Mouse (Mus musculus) MEL (cell line): ENCODE results near the gene Tsc22d2.

Experiments
- NRF1 ChIP-seq: IDR thresholded peaks from 2 replicates; pipeline ENCODE4 v1.6.1; 2014; ENCODE audit warnings: low read depth, mild to moderate bottlenecking, inconsistent platforms, low read length, improper control_type of control experiment, moderate library complexity; ENCODE audit not compliant: poor library complexity, insufficient read depth, severe bottlenecking
- POLR2A ChIP-seq, 2 experiments: IDR thresholded peaks; 2 replicates each; pipeline ENCODE4 v1.6.1; 2011 to 2012; ENCODE audit warnings: low read length in 2 of 2, mild to moderate bottlenecking in 2 of 2, control low read depth in 1 of 2, improper control_type of control experiment in 1 of 2, low read depth in 1 of 2, moderate library complexity in 1 of 2; ENCODE audit not compliant: control insufficient read depth in 1 of 2, insufficient read depth in 1 of 2, poor library complexity in 1 of 2
- RCOR1 ChIP-seq: IDR thresholded peaks from 2 replicates; pipeline ENCODE4 v1.6.1; 2012; ENCODE audit warnings: low read depth, mild to moderate bottlenecking, inconsistent platforms, low read length, improper control_type of control experiment

DNA sequence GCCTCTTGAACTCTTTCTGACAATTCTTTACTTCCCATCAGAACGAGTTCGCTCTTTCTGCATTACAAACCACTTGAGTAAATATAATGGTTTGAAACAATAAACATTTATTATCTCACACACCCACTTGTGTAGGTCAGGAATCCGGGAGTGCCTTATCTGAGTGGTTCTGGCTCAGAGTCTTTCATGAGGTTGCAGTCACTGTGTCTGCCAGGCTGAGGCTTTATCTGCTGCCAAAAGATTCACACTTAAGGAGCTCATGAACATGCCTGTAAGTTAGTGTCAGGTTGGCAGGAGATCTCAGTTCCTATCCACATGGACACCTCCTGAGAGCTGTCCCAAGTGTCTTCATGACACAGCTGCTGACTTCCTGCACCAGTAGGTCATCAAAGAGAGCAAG, 47.8 kb upstream of the Tsc22d2 start:
- TF ChIP-seq POLR2A (IDR thresholded peaks at IDR 0.05; ENCODE audit: control insufficient read depth in 1 of 2, insufficient read depth in 1 of 2, low read depth in 1 of 2, low read length in 2 of 2, poor library complexity in 1 of 2): no peak
- peak; percentile 64; the same call in 1 of the 2 replicates for TF ChIP-seq RCOR1
- TF ChIP-seq NRF1: no peak
